Mouse (Mus musculus) gastrocnemius, postnatal 10 days (tissue): ENCODE data around the gene Fignl2. TPM values are rescaled to one million over a fixed set of nuclear protein-coding genes. Genes with fewer than 3 reads are reported as not detected.

Experiments
- DNase-seq: peaks from one replicate; pipeline ENCODE4 v3.0.0; 2021; ENCODE audit warnings: mixed read lengths
- total RNA-seq, 2 experiments: library from RNA; stranded (reverse); gene quantifications; 2 replicates each; pipeline ENCODE4 v1.2.3; 2021

The Fignl2 gene
- total RNA-seq, 2 experiments from 2014 or later, result 1.9 to 3.4 TPM

DNA sequence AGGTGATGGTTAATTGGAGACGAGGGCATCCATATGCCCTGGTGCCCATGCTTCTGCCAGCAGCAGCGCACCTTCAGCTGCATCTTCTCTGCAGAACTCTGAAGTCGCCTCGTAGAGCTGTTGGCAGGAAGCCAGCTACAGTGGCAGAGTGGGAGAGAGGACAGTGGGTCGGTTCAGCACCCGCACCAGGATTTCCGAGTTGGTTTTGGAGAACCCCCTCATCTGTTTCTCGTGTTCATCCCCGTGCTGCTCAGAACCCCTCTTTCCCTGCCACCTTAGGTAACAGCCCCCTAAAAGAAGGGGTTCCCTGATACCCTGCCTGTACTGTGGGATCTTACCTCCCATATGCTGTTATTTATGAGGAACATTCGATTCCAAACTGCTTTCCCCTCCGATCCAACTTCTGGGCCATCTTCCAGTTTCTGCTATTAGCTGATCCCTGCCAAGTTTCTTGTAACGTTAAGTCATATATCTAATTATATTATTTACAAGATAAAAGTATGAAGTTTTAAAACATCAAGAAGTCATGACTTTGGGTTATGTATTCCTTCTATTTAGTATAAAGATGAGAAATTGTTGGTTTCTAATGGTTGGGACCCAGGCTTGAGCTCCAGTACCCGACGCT lies 69.9 kb downstream of the Fignl2 start:
- DNase-seq, result no peak

DNA sequence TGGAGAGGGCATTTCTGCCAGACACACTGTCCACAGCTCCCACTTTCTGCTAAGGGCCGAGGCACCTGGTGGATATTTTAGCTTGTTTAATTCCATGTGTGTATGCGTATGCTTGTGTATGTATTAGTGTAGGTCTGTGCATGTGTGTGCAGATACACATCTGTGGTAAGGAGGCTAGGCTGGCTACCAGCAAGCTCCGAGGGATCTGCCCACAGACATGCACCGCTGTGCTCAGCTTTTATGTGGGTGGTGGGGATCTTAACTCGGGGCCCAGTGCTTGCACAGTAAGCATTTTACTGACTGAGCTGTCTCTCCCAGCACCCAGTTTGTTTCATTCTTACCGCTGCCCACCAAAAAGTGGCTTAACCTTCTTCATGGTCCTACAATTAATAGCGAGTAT lies 71.1 kb downstream of the Fignl2 start:
- no peak for DNase-seq

DNA sequence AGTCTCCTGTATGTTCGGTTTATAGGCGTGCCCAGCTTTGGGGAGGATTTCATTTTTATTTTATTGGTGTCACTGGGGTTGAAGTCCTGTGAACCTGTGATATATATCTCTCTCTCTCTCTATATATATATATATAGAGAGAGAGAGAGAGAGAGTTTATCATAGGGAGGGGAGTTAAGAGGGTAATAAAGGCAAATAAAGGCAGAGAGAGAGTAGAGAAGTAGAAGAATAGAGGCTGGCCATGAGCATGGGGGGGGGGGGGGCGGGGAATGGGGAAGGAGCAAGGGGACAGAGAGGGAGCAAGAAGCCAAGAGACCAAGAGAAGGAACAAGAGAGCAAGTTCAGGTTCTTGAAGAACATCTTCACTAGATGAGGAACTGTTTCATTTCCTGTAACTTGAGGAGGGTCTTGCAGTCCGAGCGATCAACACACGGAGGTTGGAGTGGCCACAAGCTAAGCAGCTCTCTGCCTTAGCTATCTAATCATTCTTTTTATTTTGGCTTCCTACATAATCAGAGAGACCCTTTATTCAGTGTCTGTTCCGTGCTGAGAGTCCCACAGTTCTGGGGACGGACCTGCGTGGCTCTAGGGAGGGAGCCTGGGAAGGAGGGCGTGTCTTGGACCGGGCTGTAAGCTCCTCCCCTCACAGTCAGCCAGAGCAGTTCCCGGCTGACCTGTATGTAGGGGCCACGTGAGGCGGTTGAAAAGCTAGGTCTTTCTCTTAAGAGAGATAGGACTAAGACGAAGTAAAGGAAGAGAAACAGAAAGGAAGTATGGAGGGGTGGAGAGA lies 71.9 kb downstream of the Fignl2 start:
- DNase-seq, result peak; percentile 19

DNA sequence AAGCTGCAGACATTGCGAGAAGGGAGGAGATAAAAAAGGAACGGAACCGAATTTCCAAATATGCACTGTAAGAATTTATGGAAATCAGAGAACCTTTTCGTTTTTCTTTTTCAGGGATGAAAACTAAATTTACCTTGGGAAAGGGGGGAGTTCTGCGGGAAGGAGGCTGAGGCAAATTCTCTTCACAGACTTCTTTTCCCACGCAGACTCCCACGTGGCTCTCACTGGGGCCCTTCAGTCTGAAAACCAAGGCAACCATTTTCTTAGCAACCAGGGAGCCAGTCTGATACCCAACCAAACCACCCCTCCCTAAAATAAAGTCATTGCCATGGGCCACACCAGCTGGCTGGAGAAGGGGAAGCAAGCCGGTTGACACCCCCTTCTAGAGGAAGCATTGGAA lies 72.7 kb downstream of the Fignl2 start:
- DNase-seq, result no peak

DNA sequence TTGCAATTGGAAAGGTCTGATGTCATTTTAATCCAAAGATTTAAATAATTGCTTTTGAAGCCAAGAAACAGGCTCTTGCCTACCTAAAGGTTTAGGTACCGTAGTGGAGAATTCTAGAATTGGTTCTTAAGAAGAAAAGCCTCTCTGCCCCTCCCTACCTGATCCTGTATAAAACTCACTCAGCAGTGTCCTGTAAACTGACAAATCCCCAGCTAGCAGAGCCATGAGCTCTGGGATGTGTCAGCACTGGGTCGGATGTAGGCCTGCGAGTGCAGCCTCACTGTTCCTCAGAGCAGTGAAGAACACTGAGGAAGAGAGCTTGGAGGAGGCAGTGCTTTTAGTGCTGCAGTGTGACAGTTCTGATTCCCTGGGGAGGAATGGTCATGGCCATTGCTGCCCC lies 73.8 kb downstream of the Fignl2 start:
- DNase-seq, result no peak

DNA sequence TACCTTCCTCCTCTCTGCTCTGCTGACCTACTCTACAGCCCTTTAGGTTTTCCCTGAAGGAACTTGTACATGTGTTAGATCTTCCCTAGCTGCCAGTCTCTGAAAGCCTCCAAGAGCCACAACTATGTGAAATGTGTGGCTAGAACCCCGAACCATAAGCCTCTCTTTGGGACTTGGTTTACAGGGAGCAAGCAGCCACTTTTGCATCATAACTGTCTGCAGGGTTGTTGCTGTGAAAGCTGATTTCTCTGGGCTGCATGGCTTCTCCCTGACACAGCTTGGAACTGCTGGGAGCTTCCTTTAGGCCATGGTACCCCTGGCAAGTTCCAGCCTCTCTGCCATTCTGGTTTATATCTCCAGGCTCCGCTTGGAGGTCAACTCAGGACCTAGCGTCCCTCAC lies 75.9 kb downstream of the Fignl2 start:
- DNase-seq, result no peak

DNA sequence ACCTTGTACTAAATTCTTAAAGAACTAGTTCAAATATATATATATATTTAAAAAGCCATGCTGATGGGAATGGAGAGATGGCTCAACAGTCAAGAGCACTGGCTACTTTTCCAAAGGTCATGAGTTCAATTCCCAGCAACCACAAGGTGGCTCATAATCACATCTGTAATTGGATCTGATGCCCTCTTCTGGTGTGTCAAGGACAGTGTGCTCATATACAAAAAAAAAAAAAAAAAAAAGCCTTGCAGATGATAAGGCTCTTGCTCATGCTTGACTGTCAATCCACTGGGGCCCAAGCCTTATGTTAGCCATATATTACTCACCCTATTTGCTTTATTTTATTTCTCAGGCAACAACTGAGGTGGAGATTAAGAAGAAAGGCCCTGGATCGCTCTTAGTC lies 76.7 kb downstream of the Fignl2 start:
- DNase-seq, result no peak

Other genes starting within 250 kb of the Fignl2 start
- gene Scn8a, start 208.7 kb downstream of the Fignl2 start, total RNA-seq, result under 1 TPM; 0.72 to 0.92 TPM
- not detected for gene Gm47841, start 31.2 kb downstream of the Fignl2 start, total RNA-seq
- not detected for gene Ankrd33, start 37.2 kb upstream of the Fignl2 start, total RNA-seq
- 10 to 100 TPM; 15.1 to 18.2 TPM for gene Acvrl1, start 50.0 kb upstream of the Fignl2 start, total RNA-seq
- gene Acvr1b, start 95.5 kb upstream of the Fignl2 start, total RNA-seq, result 10 to 100 TPM; 21.7 to 22.4 TPM
- 10 to 100 TPM in 1 of 2 experiments, 1 to 10 TPM in 1; 9.0 to 11.5 TPM for gene Grasp, start 145.6 kb upstream of the Fignl2 start, total RNA-seq
- gene Nr4a1, start 175.7 kb upstream of the Fignl2 start, total RNA-seq, result 10 to 100 TPM; 22.5 to 23.1 TPM
- gene Atg101, start 205.7 kb upstream of the Fignl2 start, total RNA-seq, result 10 to 100 TPM; 24.4 to 27.2 TPM
- under 1 TPM; 0.54 to 0.77 TPM for gene 6030408B16Rik, start 214.6 kb upstream of the Fignl2 start, total RNA-seq